Mouse (Mus musculus) layer of hippocampus, adult 11-12 months (tissue): ENCODE measurements around the gene Aqp5.

Experiments used
- DNase-seq: peaks from one replicate; pipeline ENCODE4 v3.0.0; 2022; ENCODE audit warnings: low spot score

Aqp5 gene

DNA sequence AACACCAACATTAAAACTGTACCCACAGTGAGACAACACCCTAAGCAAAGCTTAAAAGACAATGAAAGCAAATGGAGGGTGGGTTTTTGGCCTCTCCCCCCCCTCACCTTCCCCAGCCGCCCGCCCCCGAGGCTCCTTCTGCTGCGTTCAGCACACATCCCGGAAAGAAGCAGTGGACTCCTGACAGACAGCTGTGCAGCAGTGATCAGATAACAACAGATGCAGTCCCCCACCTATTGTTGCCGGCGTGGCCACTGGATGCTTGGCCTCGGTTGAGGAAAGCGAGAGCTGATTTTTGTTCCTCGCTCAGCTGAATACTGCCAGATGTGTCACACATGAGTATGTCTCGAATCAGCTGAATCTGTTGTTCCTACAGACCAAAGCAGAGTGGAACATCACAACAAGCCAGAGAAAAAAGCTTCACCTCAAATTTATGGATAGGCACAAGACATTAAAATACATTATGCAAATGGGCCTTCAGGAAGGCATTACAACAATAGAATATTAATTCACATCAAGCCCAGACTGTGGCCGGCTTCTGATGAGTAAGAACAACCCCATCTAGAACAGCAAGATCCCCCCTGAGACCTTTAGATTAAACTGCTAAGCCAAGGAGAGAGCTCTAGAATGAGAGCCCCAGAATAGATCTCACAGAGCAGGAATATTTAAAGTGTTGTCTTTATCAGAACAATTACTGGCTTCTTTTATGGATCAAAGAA is 47.0 kb downstream of the Aqp5 start:
- no peak for DNase-seq

DNA sequence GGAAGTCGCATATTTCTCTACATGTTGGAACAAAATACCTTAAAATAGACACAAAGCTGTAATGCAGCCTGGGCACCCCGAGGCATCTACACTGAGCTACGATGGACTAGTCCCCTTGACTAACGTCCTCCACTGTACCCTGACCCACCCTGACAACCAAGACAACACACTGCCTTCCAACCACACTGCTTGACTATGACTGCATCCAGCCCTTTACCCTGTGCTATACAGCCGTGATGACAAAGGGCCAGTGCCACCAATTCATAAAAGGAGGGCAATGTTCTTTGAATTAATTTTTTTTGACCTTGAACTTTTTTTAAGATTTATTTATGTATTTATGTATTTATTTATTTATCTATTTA is 47.5 kb downstream of the Aqp5 start:
- no peak for DNase-seq

DNA sequence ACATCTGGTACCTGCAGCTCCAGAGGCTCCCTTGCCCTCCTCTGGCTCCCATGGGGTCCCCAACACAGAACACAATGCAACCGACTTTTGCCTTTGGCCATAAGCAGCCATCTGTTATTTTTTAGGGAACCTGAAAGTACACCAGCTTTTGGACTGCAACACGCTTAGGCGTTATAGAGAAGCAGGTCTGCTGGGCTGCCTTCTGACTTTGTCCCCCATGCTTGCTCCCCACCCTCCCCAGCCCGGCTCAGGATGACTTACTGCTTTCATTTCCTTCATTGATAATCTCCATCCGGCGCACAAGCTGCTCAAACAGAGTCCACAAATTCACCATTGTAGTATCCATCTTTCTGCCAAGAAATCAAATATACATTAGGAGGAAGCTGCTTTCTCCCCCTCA is 52.0 kb downstream of the Aqp5 start:
- no peak for DNase-seq

DNA sequence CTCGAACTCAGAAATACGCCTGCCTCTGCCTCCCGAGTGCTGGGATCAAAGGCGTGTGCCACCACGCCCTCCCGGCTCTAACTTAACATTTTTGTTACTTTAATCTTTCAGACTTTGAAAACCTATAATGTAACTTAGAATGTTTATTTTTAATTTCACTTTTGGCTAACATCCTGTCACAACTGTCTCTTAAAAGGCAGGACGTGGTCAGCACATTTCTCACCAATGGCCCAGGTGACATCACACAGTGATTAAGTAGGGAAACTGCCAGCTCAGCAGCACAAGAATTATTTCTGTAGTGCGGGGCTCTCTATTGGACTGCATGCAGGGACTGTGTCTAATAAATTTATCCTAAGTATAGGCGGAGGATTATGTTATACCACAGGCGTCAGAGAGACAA is 53.2 kb downstream of the Aqp5 start:
- DNase-seq, result no peak
